Mouse (Mus musculus) lung, postnatal 0 days (tissue): ENCODE measurements around the gene Pisd. TPM values are rescaled to one million over a fixed set of nuclear protein-coding genes. Genes with fewer than 3 reads are reported as not detected.
"Not testable (repeated sequence)": the region's sequence is repeated elsewhere in the genome, so short reads cannot be mapped to it uniquely, and the experiment has no call there.

Source experiments
- ATAC-seq: fragments of 200-750 bp; cut with Nextera tagmentation; 2 replicates; pipeline ENCODE4 v1.8.0; 2017; ENCODE audit warnings: moderate library complexity
- DNase-seq: peaks from one replicate; pipeline ENCODE4 v3.0.0-alpha.2; 2016; ENCODE audit warnings: low spot score
- H3K27ac ChIP-seq: fragments of 300-500 bp; sonication (generic); 2 replicates; pipeline ENCODE4 v1.5.1; 2014; ENCODE audit warnings: antibody characterized with exemption, mild to moderate bottlenecking, low read length, mixed read lengths
- H3K27me3 ChIP-seq: fragments of 300-500 bp; sonication (generic); replicated peaks from 2 replicates; pipeline ENCODE4 v1.6.1; 2014; ENCODE audit warnings: low read length, mixed read lengths; ENCODE audit not compliant: insufficient read depth
- H3K36me3 ChIP-seq: fragments of 300-500 bp; sonication (generic); 2 replicates; pipeline ENCODE4 v1.6.1; 2014; ENCODE audit warnings: low read length, mixed read lengths; ENCODE audit not compliant: insufficient read depth
- H3K4me1 ChIP-seq: fragments of 300-500 bp; sonication (generic); 2 replicates; pipeline ENCODE4 v1.6.1; 2014; ENCODE audit warnings: antibody characterized with exemption, low read depth, low read length, mixed read lengths; ENCODE audit not compliant: insufficient read depth
- H3K4me2 ChIP-seq: fragments of 300-500 bp; sonication (generic); replicated peaks from 2 replicates; pipeline ENCODE4 v1.6.1; 2014; ENCODE audit warnings: low read depth, mild to moderate bottlenecking, low read length, moderate library complexity, mixed read lengths
- H3K4me3 ChIP-seq: fragments of 300-500 bp; sonication (generic); 2 replicates; pipeline ENCODE4 v1.5.1; 2014; ENCODE audit warnings: low read depth, low read length
- H3K9ac ChIP-seq: fragments of 300-500 bp; sonication (generic); replicated peaks from 2 replicates; pipeline ENCODE4 v1.6.1; 2014; ENCODE audit warnings: low read depth, mild to moderate bottlenecking
- H3K9me3 ChIP-seq: fragments of 300-500 bp; sonication (generic); 2 replicates; pipeline ENCODE4 v1.6.1; 2016; ENCODE audit warnings: low read length, mixed read lengths
- CTCF ChIP-seq: IDR thresholded peaks from 2 replicates; pipeline ENCODE4 v1.5.1; 2016; ENCODE audit warnings: antibody characterized with exemption, mild to moderate bottlenecking
- EP300 ChIP-seq: IDR thresholded peaks from 2 replicates; pipeline ENCODE4 v1.6.1; 2016; ENCODE audit warnings: antibody characterized with exemption, mild to moderate bottlenecking, control low read depth
- WGBS: fragments of 180-500 bp; shearing (Covaris S2); extraction: QIAGEN DNeasy Blood & Tissue Kit; methylation state at CpG from one replicate; pipeline ENCODE4 v1.1.7; 2014; 5-methylcytosine and 5-hydroxymethylcytosine counted together
- polyA plus RNA-seq: library from polyadenylated mRNA; unstranded; fragments of >200 nt; fragmentation: Nextera tagmentation; extraction: Ambion mirVana; gene quantifications from 2 replicates; pipeline ENCODE4 v1.2.1, GENCODE M21; 2015

Pisd gene
- polyA plus RNA-seq, 1 experiment from 2014 or later: 72.7 TPM

GRCm38 (mm10) chr5:32815396-32815795 lies 29.9 kb upstream of the Pisd start:
- Histone ChIP-seq H3K27ac (no peak overlapping the region), H3K4me3 (no peak overlapping the region), H3K27me3 (no peaks in the 10 kb centered on the region), H3K9me3 (no peaks in the 10 kb centered on the region), H3K9ac (no peak overlapping the region), H3K36me3 (peaks cover 21% of the 10 kb centered on the region), H3K4me2 (no peak overlapping the region), H3K4me1 (no peaks in the 10 kb centered on the region)
- no peak for DNase-seq
- ATAC-seq: no peak
- TF ChIP-seq EP300 (no peak), CTCF (no peak)
- WGBS: 96% methylated on average over 4 of the region's 4 CpGs

GRCm38 (mm10) chr5:32786454-32786853 lies 1.0 kb upstream of the Pisd start:
- not testable (repeated sequence) for DNase-seq, H3K4me2 ChIP-seq, ATAC-seq, H3K9ac ChIP-seq, H3K9me3 ChIP-seq, H3K27ac ChIP-seq, H3K36me3 ChIP-seq, H3K4me3 ChIP-seq, H3K4me1 ChIP-seq, H3K27me3 ChIP-seq
- 80% methylated on average over 1 of the region's 1 CpGs for WGBS

GRCm38 (mm10) chr5:32784726-32785125 lies 720 bp downstream of the Pisd start:
- peak overlapping the region; percentile 46 for H3K9ac ChIP-seq
- DNase-seq: no peak
- peaks cover 3% of the 10 kb centered on the region; the same call in 1 of the 2 replicates for H3K4me1 ChIP-seq
- no peak for TF ChIP-seq EP300
- TF ChIP-seq CTCF: no peak
- ATAC-seq: no peak; the same call in 1 of the 2 replicates
- H3K4me2 ChIP-seq: peak overlapping the region; percentile 86
- peak overlapping the region; percentile 87 for H3K4me3 ChIP-seq
- H3K27ac ChIP-seq: peak overlapping the region; percentile 38; the same call in 1 of the 2 replicates
- no peaks in the 10 kb centered on the region for H3K9me3 ChIP-seq
- H3K36me3 ChIP-seq: no peaks in the 10 kb centered on the region
- 18% methylated on average over 5 of the region's 5 CpGs for WGBS
- no peaks in the 10 kb centered on the region for H3K27me3 ChIP-seq

- 95% methylated on average over 5 of the region's 5 CpGs for WGBS
- Histone ChIP-seq H3K4me1 (peaks cover 3% of the 10 kb centered on the region; the same call in 1 of the 2 replicates), H3K9me3 (no peaks in the 10 kb centered on the region), H3K36me3 (no peaks in the 10 kb centered on the region), H3K27me3 (no peaks in the 10 kb centered on the region), H3K9ac (no peak overlapping the region), H3K4me2 (no peak overlapping the region), H3K27ac (no peak overlapping the region), H3K4me3 (no peak overlapping the region)
- no peak for ATAC-seq
- no peak for TF ChIP-seq CTCF
- TF ChIP-seq EP300: no peak
- no peak for DNase-seq
Measured at GRCm38 (mm10) chr5:32781596-32781995, 3.9 kb downstream of the Pisd start.

GRCm38 (mm10) chr5:32778168-32778567 lies 7.3 kb downstream of the Pisd start:
- Histone ChIP-seq H3K9me3 (no peaks in the 10 kb centered on the region), H3K9ac (no peak overlapping the region), H3K27me3 (no peaks in the 10 kb centered on the region), H3K27ac (no peak overlapping the region), H3K4me1 (no peaks in the 10 kb centered on the region), H3K4me3 (no peak overlapping the region), H3K36me3 (no peaks in the 10 kb centered on the region), H3K4me2 (no peak overlapping the region)
- DNase-seq (no peak), ATAC-seq (no peak)
- TF ChIP-seq EP300: no peak
- TF ChIP-seq CTCF: no peak
- 75% methylated on average over 3 of the region's 3 CpGs for WGBS

- Histone ChIP-seq H3K27ac (no peak overlapping the region), H3K9ac (no peak overlapping the region), H3K36me3 (no peaks in the 10 kb centered on the region), H3K27me3 (no peaks in the 10 kb centered on the region), H3K9me3 (no peaks in the 10 kb centered on the region), H3K4me2 (no peak overlapping the region), H3K4me1 (no peaks in the 10 kb centered on the region), H3K4me3 (no peak overlapping the region)
- DNase-seq (no peak), ATAC-seq (no peak)
- WGBS: 94% methylated on average over 2 of the region's 2 CpGs
- no peak for TF ChIP-seq EP300
- TF ChIP-seq CTCF: no peak
Measured at GRCm38 (mm10) chr5:32772361-32772760, 13.1 kb downstream of the Pisd start.
